12 mouse cellular contexts compared by ENCODE assay signal in genomic region chr1:118343649-118344435, GRCm38 (mm10). TPM values are rescaled to one million over a fixed set of nuclear protein-coding genes. Genes with fewer than 3 reads are reported as not detected.
DNase-seq lines count a peak whose midpoint lies in the region; ATAC-seq and TF ChIP-seq lines count a peak whose summit lies in the region.
"Had no signal": no experiment of that assay in that cellular context is flagged by ENCODE, and none has a peak within 500 bp of the region (broad histone marks: within the 10 kb centered on the region; RNA-seq: fewer than 3 reads in every experiment).

No protein-coding gene starts in this region.

- no peaks in the 10 kb centered on the region for H3K36me3 ChIP-seq in kidney, postnatal 0 days (ENCODE audit: insufficient read depth, low read length)
- H3K36me3 ChIP-seq: liver, embryonic 15.5 days had no signal

- no peak overlapping the region for H3K4me3 ChIP-seq in layer of hippocampus, adult 2 months
- H3K4me3 ChIP-seq in kidney, postnatal 0 days (replicated peaks; ENCODE audit: low read depth, low read length) = no peak overlapping the region
- H3K4me3 ChIP-seq: gastrocnemius, adult 2 months; liver, embryonic 15.5 days had no signal

- ATAC-seq in kidney, postnatal 0 days (replicated peaks; ENCODE audit: low FRiP score, low read depth) = peak; percentile 94

- H3K9me3 ChIP-seq in kidney, postnatal 0 days (replicated peaks; ENCODE audit: low read length) = no peaks in the 10 kb centered on the region
- H3K9me3 ChIP-seq: liver, embryonic 15.5 days had no signal

- no peak for DNase-seq in layer of hippocampus, adult 2 months (ENCODE audit: low spot score in 2 of 2)
- no peak for DNase-seq in layer of hippocampus, adult 9-11 months
- DNase-seq in embryo, embryonic 9.5 days (ENCODE audit: extremely low spot score) = peak; percentile 36
- DNase-seq in kidney, postnatal 0 days (ENCODE audit: low spot score) = peak; percentile 58
- peak; percentile 49 for DNase-seq in lung, postnatal 10 days
- no peak for DNase-seq in urinary bladder, adult 2 months (ENCODE audit: low spot score)
- DNase-seq in left cerebral cortex, adult 11 months (ENCODE audit: low spot score) = no peak
- DNase-seq in spleen, adult 18-20 months = no peak
- DNase-seq: gastrocnemius, adult 2 months; right cerebral cortex, postnatal 4 days; thymus, adult 2 months had no signal

- H3K9ac ChIP-seq in kidney, postnatal 0 days (ENCODE audit: low read depth, low read length) = no peak overlapping the region
- H3K9ac ChIP-seq: liver, embryonic 15.5 days had no signal

- peak; percentile 18 for TF ChIP-seq CTCF in layer of hippocampus, adult 2 months (conservative IDR thresholded peaks at IDR 0.05)
- TF ChIP-seq CTCF in kidney, postnatal 0 days (IDR thresholded peaks at IDR 0.05; ENCODE audit: low read depth) = peak; percentile 52

- 22% methylated on average over 6 of the region's 6 CpGs for WGBS in kidney, postnatal 0 days

- H3K4me2 ChIP-seq in kidney, postnatal 0 days (ENCODE audit: low read length) = no peak overlapping the region
- H3K4me2 ChIP-seq: liver, embryonic 15.5 days had no signal

- no peaks in the 10 kb centered on the region for H3K27me3 ChIP-seq in kidney, postnatal 0 days (ENCODE audit: insufficient read depth, low read length)
- H3K27me3 ChIP-seq: liver, embryonic 15.5 days had no signal

- H3K27ac ChIP-seq in layer of hippocampus, adult 2 months = no peak overlapping the region
- H3K27ac ChIP-seq in kidney, postnatal 0 days = peak overlapping the region; percentile 70
- H3K27ac ChIP-seq: gastrocnemius, adult 2 months; liver, embryonic 15.5 days had no signal

- H3K4me1 ChIP-seq in kidney, postnatal 0 days (replicated peaks; ENCODE audit: insufficient read depth, low read length) = peaks cover 5% of the 10 kb centered on the region
- H3K4me1 ChIP-seq: liver, embryonic 15.5 days had no signal

RNA-seq across cellular contexts. Expression of gene Nifk, which starts 22.2 kb away (rescaled TPM):
- total RNA-seq in layer of hippocampus, adult 2 months (2021) = 10 to 100 TPM; 24.7 to 25.9 TPM
- polyA plus RNA-seq in kidney, postnatal 0 days (2015; fragmentation: Nextera tagmentation; extraction: Ambion mirVana) = 77.8 and 79.0 TPM in 2 replicates
- polyA plus RNA-seq in urinary bladder, adult 2 months (2012; rRNA removed) = 26.8 and 27.3 TPM in 2 replicates

RNA-seq across cellular contexts. Expression of gene Tsn, which starts 32.3 kb away (rescaled TPM):
- 100 to 1,000 TPM; 100 to 112 TPM for total RNA-seq in layer of hippocampus, adult 2 months (2021)
- polyA plus RNA-seq in kidney, postnatal 0 days (2015; fragmentation: Nextera tagmentation; extraction: Ambion mirVana) = 273 and 290 TPM in 2 replicates
- 74.5 and 79.3 TPM in 2 replicates for polyA plus RNA-seq in urinary bladder, adult 2 months (2012; rRNA removed)

RNA-seq across cellular contexts. Expression of gene Clasp1, which starts 45.0 kb away (rescaled TPM):
- 100 to 1,000 TPM in 1 of 2 experiments, 10 to 100 TPM in 1; 92.5 to 102 TPM for total RNA-seq in layer of hippocampus, adult 2 months (2021)
- 15.7 and 16.5 TPM in 2 replicates for polyA plus RNA-seq in kidney, postnatal 0 days (2015; fragmentation: Nextera tagmentation; extraction: Ambion mirVana)
- 21.1 and 29.4 TPM in 2 replicates for polyA plus RNA-seq in urinary bladder, adult 2 months (2012; rRNA removed)

Comparison
In these comparisons a context has a peak if more than half of its experiments do, and no peak if none do; other contexts are left out.
1. DNase-seq: peak in embryo, embryonic 9.5 days (single experiment), kidney, postnatal 0 days (single experiment) and lung, postnatal 10 days (single experiment); none in layer of hippocampus, adult 2 months (0 of 2), layer of hippocampus, adult 9-11 months (single experiment), urinary bladder, adult 2 months (single experiment), left cerebral cortex, adult 11 months (single experiment) and spleen, adult 18-20 months (0 of 2).